Mouse (Mus musculus) hematopoietic stem cell, adult 5-6 weeks (primary cell): ENCODE measurements around the gene Rem1. TPM values are rescaled to one million over a fixed set of nuclear protein-coding genes. Genes with fewer than 3 reads are reported as not detected.
A peak's percentile ranks its signal among the peaks of the same experiment; 100 is the strongest.
"Not testable (repeated sequence)": the region's sequence is repeated elsewhere in the genome, so short reads cannot be mapped to it uniquely, and the experiment has no call there.

Experiments used
- ATAC-seq, 2 experiments: fragments of 125-278 bp in 1 of 2; replicated peaks in 1 of 2; 2 replicates each; pipeline ENCODE4 v1.8.0; 2016 to 2017; ENCODE audit warnings: inconsistent platforms in 2 of 2, mild to moderate bottlenecking in 2 of 2, moderate number of reproducible peaks in 2 of 2, low read depth in 1 of 2, moderate TSS enrichment in 1 of 2; ENCODE audit not compliant: low FRiP score in 2 of 2, poor library complexity in 2 of 2, severe bottlenecking in 2 of 2, insufficient read depth in 1 of 2, low TSS enrichment in 1 of 2
- total RNA-seq: library from RNA; stranded (forward); fragments of 172-1452, 232-1000 nt; gene quantifications from 2 replicates; pipeline ENCODE4 v1.2.3, GENCODE M21; 2017

The Rem1 gene
- total RNA-seq, 1 experiment from 2014 or later: not detected

DNA sequence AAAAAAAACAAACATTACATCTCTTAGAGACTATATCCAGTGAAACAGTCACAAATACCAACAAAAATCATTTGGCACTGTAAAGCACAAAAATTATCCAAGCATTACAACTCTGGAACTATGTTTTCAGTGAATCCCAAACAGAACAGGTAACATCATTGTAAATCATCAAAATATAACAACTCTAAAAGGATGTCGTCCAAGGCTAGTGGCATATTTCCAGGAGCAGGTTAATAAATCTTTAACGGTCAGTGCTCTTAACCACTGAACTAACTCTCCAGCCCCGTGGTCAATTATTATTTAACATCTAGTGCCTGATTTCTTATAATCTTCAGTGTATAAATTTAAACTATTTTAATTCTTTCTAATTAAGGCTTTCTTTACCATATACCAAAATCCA is 39.4 kb downstream of the Rem1 start:
- ATAC-seq: not testable (repeated sequence)

DNA sequence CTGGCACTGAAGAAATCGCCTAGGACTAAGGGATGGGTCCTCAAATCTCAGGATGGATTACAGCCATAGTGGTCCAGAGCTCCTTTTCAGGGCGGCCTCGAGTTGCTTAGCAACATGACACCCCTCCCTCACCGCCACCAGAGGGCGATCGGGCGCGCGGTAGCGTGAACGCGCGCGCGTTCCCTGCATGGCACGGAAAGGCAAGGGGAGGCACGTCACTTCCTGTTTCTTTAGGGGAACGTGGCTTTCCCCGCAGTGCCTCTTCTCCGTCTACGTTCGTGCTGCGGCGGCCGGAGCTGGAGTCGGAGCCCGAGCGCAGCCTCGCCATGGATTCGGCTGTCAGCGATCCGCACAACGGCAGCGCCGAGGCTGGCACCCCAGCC is 42.5 kb downstream of the Rem1 start, which contains the start of gene H13:
TSS of gene H13 (plus strand) at position 206 of the 383 bp plus-strand sequence.
- ATAC-seq: peak; percentile 83

DNA sequence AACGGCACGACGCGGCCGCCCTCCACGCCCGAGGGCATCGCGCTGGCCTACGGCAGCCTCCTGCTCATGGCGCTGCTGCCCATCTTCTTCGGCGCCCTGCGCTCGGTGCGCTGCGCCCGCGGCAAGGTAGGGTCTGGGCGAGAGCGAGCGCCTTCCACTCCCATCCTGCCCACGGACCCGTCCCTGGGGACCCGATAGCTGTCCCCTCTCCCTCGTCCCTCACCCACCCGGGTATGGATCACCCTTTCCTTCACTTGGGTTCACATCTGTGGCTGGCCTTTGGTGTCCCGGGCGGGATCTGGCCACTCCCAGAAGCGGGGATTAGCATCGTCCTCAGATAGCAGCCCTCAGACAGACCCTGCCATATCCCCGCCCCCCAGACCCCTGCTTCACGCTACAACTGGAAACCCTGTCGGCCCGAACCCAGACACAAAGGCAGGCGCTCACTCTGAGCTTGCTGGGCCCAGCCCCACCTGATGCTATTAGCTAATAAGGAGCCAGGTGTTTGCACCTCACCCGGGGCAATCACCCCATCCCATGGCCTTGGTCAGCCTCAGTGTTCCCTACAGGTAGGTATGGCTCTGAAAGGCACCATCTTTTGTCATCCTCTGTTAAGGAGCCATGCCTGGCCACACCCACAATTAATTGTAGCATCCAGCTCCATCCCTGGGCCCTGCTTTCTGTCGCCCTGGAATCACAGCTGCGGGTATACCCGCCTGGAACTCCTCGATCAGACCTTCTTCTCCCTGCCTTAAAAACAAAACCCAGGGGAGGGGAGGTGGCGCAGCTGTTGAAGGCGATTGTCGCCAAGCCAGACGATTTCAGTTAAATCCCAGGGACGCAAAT is 43.1 kb downstream of the Rem1 start:
- ATAC-seq: no peak

DNA sequence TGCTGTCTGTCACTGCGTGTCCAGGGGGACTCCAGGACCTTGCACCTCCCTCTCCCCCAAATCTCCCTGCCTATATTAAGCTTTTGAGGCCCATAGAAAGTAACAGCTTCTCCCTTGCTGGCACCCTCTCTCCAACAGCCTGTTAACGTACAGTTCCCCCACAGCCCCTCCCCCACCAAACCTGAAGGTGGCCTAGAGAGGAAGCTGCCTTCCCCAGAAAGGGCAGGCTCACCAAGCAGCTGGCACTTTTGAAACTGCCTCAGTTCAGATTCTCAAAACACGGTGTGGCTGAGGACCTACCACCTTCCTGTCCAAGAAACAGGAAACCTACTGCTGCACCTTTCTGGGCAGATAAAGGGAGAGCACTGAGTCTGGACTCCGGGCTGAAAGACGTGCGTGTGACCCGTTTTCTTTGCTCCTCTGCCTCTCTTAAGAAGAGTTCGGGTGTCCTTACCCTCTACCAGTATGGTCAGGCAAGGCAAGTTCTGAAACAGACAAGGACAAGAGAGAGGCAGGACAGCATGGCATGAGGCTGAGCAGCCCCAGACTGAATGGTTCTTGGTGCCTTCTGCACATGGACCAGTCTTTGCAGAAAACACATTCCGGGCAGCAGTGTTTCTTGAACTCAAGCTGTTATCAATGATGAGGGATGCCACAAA is 44.4 kb downstream of the Rem1 start:
- ATAC-seq: peak; percentile 29 to 50

DNA sequence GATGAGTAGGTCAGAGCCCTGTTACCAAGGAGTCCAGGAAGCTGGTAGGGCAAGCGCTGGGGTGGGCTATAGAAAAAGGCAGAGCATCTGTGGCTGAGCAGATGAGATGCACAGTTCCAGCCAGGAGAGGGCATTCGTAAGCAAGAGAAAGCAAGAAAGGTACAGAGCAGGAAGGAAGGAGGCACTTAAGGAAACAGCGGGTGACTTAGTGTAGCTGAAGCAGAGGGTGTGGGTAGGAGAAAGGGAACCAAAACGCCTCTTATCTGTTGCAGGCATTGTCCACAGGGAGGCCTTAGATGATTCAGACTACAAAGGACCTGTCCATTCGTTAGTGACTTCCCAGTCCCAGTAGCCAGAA is 44.9 kb downstream of the Rem1 start:
- peak; percentile 81 to 82 for ATAC-seq

GRCm38 (mm10) chr2:152672166-152672565 is 45.4 kb downstream of the Rem1 start:
- no peak for ATAC-seq

- no peak for ATAC-seq
These were observed 47.4 kb downstream of the Rem1 start for GRCm38 (mm10) chr2:152674148-152674547.

GRCm38 (mm10) chr2:152675252-152675791 is 48.6 kb downstream of the Rem1 start:
- ATAC-seq: no peak

GRCm38 (mm10) chr2:152678302-152678701 is 51.6 kb downstream of the Rem1 start:
- peak in 1 of 2 experiments; percentile 50; a peak in 1 of 4 replicates for ATAC-seq

DNA sequence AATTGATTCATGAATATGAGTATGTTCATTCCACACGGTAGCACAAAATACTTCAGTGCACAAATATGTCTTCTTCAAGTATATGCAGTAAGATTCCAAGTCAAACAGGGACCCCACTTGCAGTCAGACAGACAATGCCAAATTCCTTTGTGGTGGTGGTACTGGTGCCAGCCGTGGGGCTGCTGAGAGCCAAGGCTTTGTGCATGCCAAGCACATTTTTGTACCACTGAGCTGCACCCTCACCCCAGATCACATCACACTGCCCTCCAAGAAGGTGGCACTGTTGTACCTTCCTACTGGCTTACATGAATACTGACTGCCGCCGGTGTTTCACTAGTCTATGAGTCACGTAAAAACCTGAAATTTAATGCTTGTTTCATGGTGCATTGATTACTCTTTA is 52.2 kb downstream of the Rem1 start:
- ATAC-seq: no peak

- no peak for ATAC-seq
These were observed 53.1 kb downstream of the Rem1 start for GRCm38 (mm10) chr2:152679701-152680355.

DNA sequence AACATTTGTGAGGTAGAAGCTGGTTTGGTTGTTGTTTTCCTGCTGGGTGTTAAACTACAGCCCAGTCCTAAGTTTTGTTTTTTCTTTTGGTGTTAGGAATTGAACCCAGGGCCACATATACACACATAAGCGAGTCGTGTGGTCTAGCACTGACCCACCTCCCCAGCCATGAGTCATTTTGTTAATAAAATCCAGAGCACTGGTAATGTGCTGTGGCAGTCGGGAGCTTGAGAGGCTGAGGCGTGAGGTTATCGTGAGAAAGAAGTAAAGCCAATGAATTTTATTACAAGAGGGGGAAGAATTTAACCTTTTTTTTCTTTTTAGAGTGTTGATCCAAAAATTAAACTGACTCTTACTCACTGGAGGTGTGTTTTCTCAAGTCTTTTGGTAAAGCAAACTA is 56.3 kb downstream of the Rem1 start:
- ATAC-seq: no peak

Other genes starting within 250 kb of the Rem1 start
- 1.9 and 3.9 TPM in 2 replicates for gene Sox12, start 228.9 kb upstream of the Rem1 start, total RNA-seq
- 5.8 and 5.9 TPM in 2 replicates for gene Zcchc3, start 211.9 kb upstream of the Rem1 start, total RNA-seq
- not detected in 2 replicates for gene 6820408C15Rik, start 211.4 kb upstream of the Rem1 start, total RNA-seq
- gene Defb23, start 162.3 kb upstream of the Rem1 start, total RNA-seq: not detected in 2 replicates
- gene Defb20, start 149.9 kb upstream of the Rem1 start, total RNA-seq: not detected in 2 replicates
- gene Defb22, start 136.8 kb upstream of the Rem1 start, total RNA-seq: not detected in 2 replicates
- gene Defb26, start 115.3 kb upstream of the Rem1 start, total RNA-seq: not detected in 2 replicates
- gene Defb28, start 108.7 kb upstream of the Rem1 start, total RNA-seq: not detected in 2 replicates
- not detected in 2 replicates for gene Defb29, start 86.9 kb upstream of the Rem1 start, total RNA-seq
- gene Gm17416, start 57.6 kb upstream of the Rem1 start, total RNA-seq: not detected in 2 replicates
- gene Defb21, start 54.2 kb upstream of the Rem1 start, total RNA-seq: not detected in 2 replicates
- not detected in 2 replicates for gene Defb19, start 46.6 kb upstream of the Rem1 start, total RNA-seq
- not detected in 2 replicates for gene Defb45, start 27.6 kb upstream of the Rem1 start, total RNA-seq
- not detected in 2 replicates for gene Defb36, start 22.6 kb upstream of the Rem1 start, total RNA-seq
- gene Defb25, start 3.9 kb upstream of the Rem1 start, total RNA-seq: not detected in 2 replicates
- 104 and 106 TPM in 2 replicates for gene H13, start 42.5 kb downstream of the Rem1 start, total RNA-seq
- 15.0 and 19.1 TPM in 2 replicates for gene Mcts2, start 60.1 kb downstream of the Rem1 start, total RNA-seq
- gene Id1, start 109.3 kb downstream of the Rem1 start, total RNA-seq: 5.8 and 9.6 TPM in 2 replicates
- 1.3 TPM in 1 of 2 replicates, not detected in the other for gene Cox4i2, start 127.2 kb downstream of the Rem1 start, total RNA-seq
- gene Bcl2l1, start 204.8 kb downstream of the Rem1 start, total RNA-seq: 11.2 and 11.6 TPM in 2 replicates
- gene Tpx2, start 221.0 kb downstream of the Rem1 start, total RNA-seq: 68.1 and 113 TPM in 2 replicates